Mouse (Mus musculus) thymus, adult 2 months (tissue): ENCODE data around the gene Ccsap.

Source experiments
- CTCF ChIP-seq: fragments of 200-500 bp; IDR thresholded peaks from 2 replicates; pipeline ENCODE4 v1.5.1; 2012; ENCODE audit warnings: mild to moderate bottlenecking, control low read depth, low read length, moderate library complexity, borderline replicate concordance; ENCODE audit not compliant: control insufficient read depth, poor library complexity, insufficient read depth; ENCODE audit errors: extremely low read depth
- POLR2A ChIP-seq: fragments of 200-500 bp; IDR thresholded peaks from 2 replicates; pipeline ENCODE4 v1.6.1; 2012; ENCODE audit warnings: mild to moderate bottlenecking, low read length, control low read depth, moderate library complexity; ENCODE audit not compliant: control insufficient read depth, poor library complexity, insufficient read depth; ENCODE audit errors: extremely low read depth

- TF ChIP-seq CTCF (no peak), POLR2A (no peak)
Measured at GRCm38 (mm10) chr8:123791101-123791844, 68.7 kb downstream of the Ccsap start.
